Mouse (Mus musculus) C2C12 (cell line): ENCODE data around the gene Gm20388.

Experiments used
- CEBPB ChIP-seq: IDR thresholded peaks from one replicate; pipeline ENCODE4 v1.6.1; 2011; ENCODE audit warnings: low read depth, mild to moderate bottlenecking, control low read depth, moderate library complexity
- CTCF ChIP-seq: IDR thresholded peaks from one replicate; pipeline ENCODE4 v1.5.1; 2011; ENCODE audit not compliant: control insufficient read depth, insufficient read depth, insufficient read length
- MAX ChIP-seq: IDR thresholded peaks from one replicate; pipeline ENCODE4 v1.6.1; 2011; ENCODE audit warnings: mild to moderate bottlenecking, control low read depth
- MYOD1 ChIP-seq: IDR thresholded peaks from one replicate; pipeline ENCODE4 v1.6.1; 2011; ENCODE audit warnings: low read depth; ENCODE audit not compliant: control insufficient read depth, insufficient read length
- MYOG ChIP-seq: IDR thresholded peaks from one replicate; pipeline ENCODE4 v1.6.1; 2011; ENCODE audit not compliant: control insufficient read depth, insufficient read length; ENCODE audit errors: extremely low read depth

- no peak for TF ChIP-seq CTCF
- no peak for TF ChIP-seq MYOG
- TF ChIP-seq MAX = no peak
- TF ChIP-seq CEBPB = no peak
- no peak for TF ChIP-seq MYOD1
These were observed 587.7 kb downstream of the Gm20388 start for GRCm38 (mm10) chr8:120498349-120498831.
